ENCODE assay signal across 8 mouse cellular contexts in genomic region chr14:80212916-80213315, GRCm38 (mm10).
DNase-seq lines count a peak whose midpoint lies in the region; ATAC-seq and TF ChIP-seq lines count a peak whose summit lies in the region.

No protein-coding gene starts in this region.

- TF ChIP-seq POLR2A in cerebellum, adult 2 months (IDR thresholded peaks at IDR 0.05; ENCODE audit: borderline replicate concordance, insufficient read depth, low read length) = no peak

- 33% methylated on average over 2 of the region's 2 CpGs for WGBS in cerebellum, adult 2 months

- DNase-seq in cerebellum, adult 2 months = no peak
- peak; percentile 6 for DNase-seq in 416B (ENCODE audit: low read depth)
- DNase-seq in frontal cortex, postnatal 10 days (ENCODE audit: low spot score in 2 of 2) = peak; percentile 12 to 44
- DNase-seq in mesoderm, embryonic 11.5 days (ENCODE audit: low read depth, low spot score) = peak; percentile 29
- no peak for DNase-seq in adrenal gland, postnatal 36 days
- DNase-seq in ovary, postnatal 10 days (ENCODE audit: low spot score) = no peak

- ATAC-seq in cerebellum, adult (ENCODE audit: insufficient number of reproducible peaks, low FRiP score, low TSS enrichment) = no peak
- no peak for ATAC-seq in erythroid progenitor cell, adult 5-6 weeks (replicated peaks; ENCODE audit: low FRiP score, poor library complexity, severe bottlenecking)

- no peaks in the 10 kb centered on the region for H3K27me3 ChIP-seq in cerebellum, adult 2 months (ENCODE audit: control insufficient read depth, insufficient read depth, low read length)

- no peak overlapping the region for H3K4me3 ChIP-seq in cerebellum, adult 2 months (replicated peaks; ENCODE audit: insufficient read depth, low read depth, low read length)

- TF ChIP-seq CTCF in cerebellum, adult 2 months (IDR thresholded peaks at IDR 0.05; ENCODE audit: borderline replicate concordance, insufficient read depth, low read depth, low read length) = peak; percentile 5; the same call in 1 of the 2 replicates

- no peak overlapping the region for H3K27ac ChIP-seq in cerebellum, adult 2 months (ENCODE audit: insufficient read depth, low read length)

- H3K4me1 ChIP-seq in cerebellum, adult 2 months (ENCODE audit: control insufficient read depth, insufficient read depth, low read length) = no peaks in the 10 kb centered on the region

Comparison
In these comparisons a context has a peak if more than half of its experiments do, and no peak if none do; other contexts are left out.
1. DNase-seq: peak in 416B (single experiment), frontal cortex, postnatal 10 days (2 of 2) and mesoderm, embryonic 11.5 days (single experiment); none in cerebellum, adult 2 months (0 of 2), adrenal gland, postnatal 36 days (0 of 2) and ovary, postnatal 10 days (single experiment).